Mouse (Mus musculus) WW6 (cell line): ENCODE data around the gene Fndc1.

Experiments
- DNase-seq: peaks from one replicate; pipeline ENCODE4 v3.0.0-alpha.2; 2013; ENCODE audit warnings: low read depth, low spot score

Gene Fndc1

GRCm38 (mm10) chr17:7820176-7820575 is 6.9 kb downstream of the Fndc1 start:
- no peak for DNase-seq

GRCm38 (mm10) chr17:7816602-7817001 is 10.5 kb downstream of the Fndc1 start:
- no peak for DNase-seq

- no peak for DNase-seq
Measured at GRCm38 (mm10) chr17:7814433-7814832, 12.7 kb downstream of the Fndc1 start.

- DNase-seq = no peak
Measured at GRCm38 (mm10) chr17:7808043-7808442, 19.1 kb downstream of the Fndc1 start.

GRCm38 (mm10) chr17:7805105-7805504 is 22.0 kb downstream of the Fndc1 start:
- no peak for DNase-seq

GRCm38 (mm10) chr17:7802483-7802882 is 24.6 kb downstream of the Fndc1 start:
- DNase-seq = no peak

GRCm38 (mm10) chr17:7799894-7800293 is 27.2 kb downstream of the Fndc1 start:
- DNase-seq = no peak

GRCm38 (mm10) chr17:7795584-7795983 is 31.5 kb downstream of the Fndc1 start:
- no peak for DNase-seq

GRCm38 (mm10) chr17:7795168-7795567 is 31.9 kb downstream of the Fndc1 start:
- no peak for DNase-seq

- DNase-seq = no peak
Measured at GRCm38 (mm10) chr17:7794093-7794492, 33.0 kb downstream of the Fndc1 start.

GRCm38 (mm10) chr17:7790512-7790911 is 36.6 kb downstream of the Fndc1 start:
- DNase-seq = no peak

- no peak for DNase-seq
Measured at GRCm38 (mm10) chr17:7774101-7774500, 53.0 kb downstream of the Fndc1 start.

- no peak for DNase-seq
Measured at GRCm38 (mm10) chr17:7759786-7760185, 67.3 kb downstream of the Fndc1 start.

- DNase-seq = no peak
Measured at GRCm38 (mm10) chr17:7755001-7755400, 72.1 kb downstream of the Fndc1 start.

GRCm38 (mm10) chr17:7753383-7753782 is 73.7 kb downstream of the Fndc1 start:
- DNase-seq = no peak

- no peak for DNase-seq
Measured at GRCm38 (mm10) chr17:7749051-7749815, 77.9 kb downstream of the Fndc1 start.

- no peak for DNase-seq
Measured at GRCm38 (mm10) chr17:7746841-7747240, 80.3 kb downstream of the Fndc1 start.

GRCm38 (mm10) chr17:7744976-7745375 is 82.1 kb downstream of the Fndc1 start:
- no peak for DNase-seq

GRCm38 (mm10) chr17:7740988-7741387 is 86.1 kb downstream of the Fndc1 start:
- DNase-seq = peak; percentile 11

GRCm38 (mm10) chr17:7722991-7723390 is 104.1 kb downstream of the Fndc1 start:
- no peak for DNase-seq

GRCm38 (mm10) chr17:7718886-7719285 is 108.2 kb downstream of the Fndc1 start:
- DNase-seq = no peak

- DNase-seq = no peak
Measured at GRCm38 (mm10) chr17:7717945-7718344, 109.2 kb downstream of the Fndc1 start.

- no peak for DNase-seq
Measured at GRCm38 (mm10) chr17:7713020-7713419, 114.1 kb downstream of the Fndc1 start.

- no peak for DNase-seq
Measured at GRCm38 (mm10) chr17:7707073-7707472, 120.0 kb downstream of the Fndc1 start.
